Mouse (Mus musculus) 416B (cell line): Measurements from ENCODE around the gene Cog6.

ENCODE experiments used
- DNase-seq: peaks from one replicate; pipeline ENCODE4 v3.0.0; 2011; ENCODE audit warnings: low read depth

Cog6 gene

GRCm38 (mm10) chr3:52962391-52962790 lies 54.6 kb downstream of the Cog6 start:
- no peak for DNase-seq

GRCm38 (mm10) chr3:52961661-52962060 lies 55.4 kb downstream of the Cog6 start:
- DNase-seq: peak; percentile 49

- DNase-seq: no peak
These were observed 56.1 kb downstream of the Cog6 start for GRCm38 (mm10) chr3:52960951-52961350.

- no peak for DNase-seq
These were observed 58.5 kb downstream of the Cog6 start for GRCm38 (mm10) chr3:52958444-52959120.

- DNase-seq: peak; percentile 49
These were observed 59.2 kb downstream of the Cog6 start for GRCm38 (mm10) chr3:52957861-52958260.

GRCm38 (mm10) chr3:52956236-52956635 lies 60.8 kb downstream of the Cog6 start:
- DNase-seq: no peak

- DNase-seq: peak; percentile 78
These were observed 61.5 kb downstream of the Cog6 start for GRCm38 (mm10) chr3:52955481-52956019.

- peak; percentile 88 for DNase-seq
These were observed 62.4 kb downstream of the Cog6 start for GRCm38 (mm10) chr3:52954656-52955055.

- DNase-seq: no peak
These were observed 63.2 kb downstream of the Cog6 start for GRCm38 (mm10) chr3:52953831-52954230.

- DNase-seq: no peak
These were observed 68.2 kb downstream of the Cog6 start for GRCm38 (mm10) chr3:52948824-52949223.

GRCm38 (mm10) chr3:52947444-52947843 lies 69.6 kb downstream of the Cog6 start:
- no peak for DNase-seq

- no peak for DNase-seq
These were observed 76.1 kb downstream of the Cog6 start for GRCm38 (mm10) chr3:52940832-52941468.

GRCm38 (mm10) chr3:52938398-52938797 lies 78.6 kb downstream of the Cog6 start:
- no peak for DNase-seq

GRCm38 (mm10) chr3:52937739-52938306 lies 79.2 kb downstream of the Cog6 start:
- no peak for DNase-seq

GRCm38 (mm10) chr3:52931956-52932355 lies 85.1 kb downstream of the Cog6 start:
- no peak for DNase-seq
